Mouse (Mus musculus) cerebellum, adult 2 months (tissue): Measurements from ENCODE around the gene Idua.

Experiments
- CTCF ChIP-seq: fragments of 200-500 bp; IDR thresholded peaks from 2 replicates; pipeline ENCODE4 v1.5.1; 2011; ENCODE audit warnings: low read depth, mild to moderate bottlenecking, control low read depth, low read length, moderate library complexity, borderline replicate concordance; ENCODE audit not compliant: insufficient read depth
- POLR2A ChIP-seq: fragments of 200-500 bp; IDR thresholded peaks from 2 replicates; pipeline ENCODE4 v1.6.1; 2011; ENCODE audit warnings: low read length, control low read depth, borderline replicate concordance; ENCODE audit not compliant: insufficient read depth

DNA sequence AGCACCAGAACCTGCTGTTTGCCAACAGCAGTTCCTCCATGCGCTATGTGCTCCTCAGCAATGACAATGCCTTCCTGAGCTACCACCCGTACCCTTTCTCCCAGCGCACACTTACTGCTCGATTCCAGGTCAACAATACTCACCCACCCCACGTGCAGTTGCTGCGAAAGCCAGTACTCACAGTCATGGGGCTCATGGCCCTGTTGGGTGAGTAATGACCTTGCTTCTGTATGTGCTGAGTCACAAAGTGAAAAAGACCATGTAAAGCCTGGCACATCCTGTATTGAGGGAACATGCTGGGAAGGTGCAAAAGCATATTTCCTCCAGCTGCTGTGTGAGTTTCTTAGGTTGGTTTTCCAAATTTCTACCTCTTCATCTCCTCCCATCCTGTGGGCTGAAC is 20.7 kb downstream of the Idua start:
- no peak for TF ChIP-seq CTCF
- no peak for TF ChIP-seq POLR2A
